Mouse (Mus musculus): ENCODE measurements around the gene Gm44579. TPM values are rescaled to one million over a fixed set of nuclear protein-coding genes. Genes with fewer than 3 reads are reported as not detected.

Gene Gm44579
- polyA plus RNA-seq, 1 experiment = not detected

- 2% methylated on average over 36 of the region's 36 CpGs for WGBS
- Histone ChIP-seq H3K27ac (ENCODE audit: control insufficient read depth, insufficient read depth, low read length) (no peak overlapping the region), H3K4me1 (replicated peaks; ENCODE audit: control insufficient read depth, insufficient read depth, low read length) (peaks cover 10% of the 10 kb centered on the region), H3K36me3 (ENCODE audit: control insufficient read depth, insufficient read depth, low read length) (peaks cover 12% of the 10 kb centered on the region; the same call in 1 of the 2 replicates), H3K27me3 (ENCODE audit: control insufficient read depth, insufficient read depth, low read length) (no peaks in the 10 kb centered on the region), H3K4me3 (ENCODE audit: control insufficient read depth, insufficient read depth, low read length) (peak overlapping the region; percentile 95)
- no peak for DNase-seq
- TF ChIP-seq CTCF (IDR thresholded peaks at IDR 0.05; ENCODE audit: borderline replicate concordance, control insufficient read depth, extremely low read depth, insufficient read depth, low read length, poor library complexity) (no peak), POLR2A (IDR thresholded peaks at IDR 0.05; ENCODE audit: control insufficient read depth, extremely low read depth, insufficient read depth, low read length, poor library complexity) (no peak)
Observed at GRCm38 (mm10) chr15:98144861-98145507, 75.8 kb downstream of the Gm44579 start.

GRCm38 (mm10) chr15:98142515-98142914 is 78.3 kb downstream of the Gm44579 start:
- no peak overlapping the region for H3K27ac ChIP-seq (ENCODE audit: control insufficient read depth, insufficient read depth, low read length)
- TF ChIP-seq CTCF (IDR thresholded peaks at IDR 0.05; ENCODE audit: borderline replicate concordance, control insufficient read depth, extremely low read depth, insufficient read depth, low read length, poor library complexity) (no peak), POLR2A (IDR thresholded peaks at IDR 0.05; ENCODE audit: control insufficient read depth, extremely low read depth, insufficient read depth, low read length, poor library complexity) (no peak)
- H3K4me1 ChIP-seq (replicated peaks; ENCODE audit: control insufficient read depth, insufficient read depth, low read length) = peaks cover 10% of the 10 kb centered on the region
- H3K4me3 ChIP-seq (ENCODE audit: control insufficient read depth, insufficient read depth, low read length) = no peak overlapping the region
- H3K27me3 ChIP-seq (ENCODE audit: control insufficient read depth, insufficient read depth, low read length) = no peaks in the 10 kb centered on the region
- DNase-seq = no peak
- H3K36me3 ChIP-seq (ENCODE audit: control insufficient read depth, insufficient read depth, low read length) = peaks cover 12% of the 10 kb centered on the region; the same call in 1 of the 2 replicates
- 98% methylated on average over 10 of the region's 10 CpGs for WGBS

GRCm38 (mm10) chr15:98140809-98141208 is 80.0 kb downstream of the Gm44579 start:
- Histone ChIP-seq H3K4me3 (ENCODE audit: control insufficient read depth, insufficient read depth, low read length) (no peak overlapping the region), H3K27ac (ENCODE audit: control insufficient read depth, insufficient read depth, low read length) (no peak overlapping the region), H3K27me3 (ENCODE audit: control insufficient read depth, insufficient read depth, low read length) (no peaks in the 10 kb centered on the region), H3K36me3 (ENCODE audit: control insufficient read depth, insufficient read depth, low read length) (peaks cover 23% of the 10 kb centered on the region), H3K4me1 (replicated peaks; ENCODE audit: control insufficient read depth, insufficient read depth, low read length) (peaks cover 9% of the 10 kb centered on the region)
- 97% methylated on average over 5 of the region's 5 CpGs for WGBS
- DNase-seq = no peak
- no peak for TF ChIP-seq CTCF (IDR thresholded peaks at IDR 0.05; ENCODE audit: borderline replicate concordance, control insufficient read depth, extremely low read depth, insufficient read depth, low read length, poor library complexity)
- no peak for TF ChIP-seq POLR2A (IDR thresholded peaks at IDR 0.05; ENCODE audit: control insufficient read depth, extremely low read depth, insufficient read depth, low read length, poor library complexity)

GRCm38 (mm10) chr15:98139763-98140162 is 81.0 kb downstream of the Gm44579 start:
- no peak for DNase-seq

GRCm38 (mm10) chr15:98136871-98137270 is 83.9 kb downstream of the Gm44579 start:
- Histone ChIP-seq H3K36me3 (ENCODE audit: control insufficient read depth, insufficient read depth, low read length) (peaks cover 42% of the 10 kb centered on the region), H3K27me3 (ENCODE audit: control insufficient read depth, insufficient read depth, low read length) (no peaks in the 10 kb centered on the region), H3K4me1 (replicated peaks; ENCODE audit: control insufficient read depth, insufficient read depth, low read length) (no peaks in the 10 kb centered on the region), H3K4me3 (ENCODE audit: control insufficient read depth, insufficient read depth, low read length) (no peak overlapping the region), H3K27ac (ENCODE audit: control insufficient read depth, insufficient read depth, low read length) (no peak overlapping the region)
- TF ChIP-seq CTCF (IDR thresholded peaks at IDR 0.05; ENCODE audit: borderline replicate concordance, control insufficient read depth, extremely low read depth, insufficient read depth, low read length, poor library complexity) (no peak), POLR2A (IDR thresholded peaks at IDR 0.05; ENCODE audit: control insufficient read depth, extremely low read depth, insufficient read depth, low read length, poor library complexity) (no peak)
- WGBS = 94% methylated on average over 9 of the region's 9 CpGs
- DNase-seq = no peak

More at GRCm38 (mm10) chr15:98139763-98140162, 81.0 kb downstream of the Gm44579 start:
- Histone ChIP-seq H3K4me1 (replicated peaks; ENCODE audit: control insufficient read depth, insufficient read depth, low read length) (peaks cover 3% of the 10 kb centered on the region), H3K27ac (ENCODE audit: control insufficient read depth, insufficient read depth, low read length) (no peak overlapping the region), H3K27me3 (ENCODE audit: control insufficient read depth, insufficient read depth, low read length) (no peaks in the 10 kb centered on the region), H3K36me3 (ENCODE audit: control insufficient read depth, insufficient read depth, low read length) (peaks cover 32% of the 10 kb centered on the region), H3K4me3 (ENCODE audit: control insufficient read depth, insufficient read depth, low read length) (no peak overlapping the region)
- 89% methylated on average over 7 of the region's 7 CpGs for WGBS
- TF ChIP-seq POLR2A (IDR thresholded peaks at IDR 0.05; ENCODE audit: control insufficient read depth, extremely low read depth, insufficient read depth, low read length, poor library complexity) (no peak), CTCF (IDR thresholded peaks at IDR 0.05; ENCODE audit: borderline replicate concordance, control insufficient read depth, extremely low read depth, insufficient read depth, low read length, poor library complexity) (no peak)

Other genes with a start within 250 kb of the Gm44579 start
- gene Col2a1, start 216.3 kb downstream of the Gm44579 start, polyA plus RNA-seq (2012; rRNA removed) = 0.32 and 0.47 TPM in 2 replicates
- gene Pfkm, start 128.4 kb downstream of the Gm44579 start, polyA plus RNA-seq (2012; rRNA removed) = 24.3 and 44.9 TPM in 2 replicates
- gene Senp1, start 127.2 kb downstream of the Gm44579 start, polyA plus RNA-seq (2012; rRNA removed) = 42.5 and 43.6 TPM in 2 replicates
- gene Asb8, start 55.4 kb downstream of the Gm44579 start, polyA plus RNA-seq (2012; rRNA removed) = 52.2 and 56.9 TPM in 2 replicates
- 1.3 TPM in 2 replicates for gene Ccdc184, start 53.8 kb downstream of the Gm44579 start, polyA plus RNA-seq (2012; rRNA removed)
- gene Olfr288, start 25.4 kb downstream of the Gm44579 start, polyA plus RNA-seq (2012; rRNA removed) = not detected in 2 replicates
- 0.22 TPM in 1 of 2 replicates, not detected in the other for gene Olfr287, start 79 bp upstream of the Gm44579 start, polyA plus RNA-seq (2012; rRNA removed)
- 0.11 TPM in 1 of 2 replicates, not detected in the other for gene Olfr286, start 13.5 kb upstream of the Gm44579 start, polyA plus RNA-seq (2012; rRNA removed)
- 0.22 TPM in 1 of 2 replicates, not detected in the other for gene H1fnt, start 36.3 kb upstream of the Gm44579 start, polyA plus RNA-seq (2012; rRNA removed)
- gene Zfp641, start 75.2 kb upstream of the Gm44579 start, polyA plus RNA-seq (2012; rRNA removed) = 0.34 and 0.71 TPM in 2 replicates
- gene Olfr285, start 96.4 kb upstream of the Gm44579 start, polyA plus RNA-seq (2012; rRNA removed) = not detected in 2 replicates
- 0.29 TPM in 1 of 2 replicates, not detected in the other for gene Olfr284, start 120.0 kb upstream of the Gm44579 start, polyA plus RNA-seq (2012; rRNA removed)
- gene Olfr283, start 160.0 kb upstream of the Gm44579 start, polyA plus RNA-seq (2012; rRNA removed) = not detected in 2 replicates
- gene Olfr282, start 210.2 kb upstream of the Gm44579 start, polyA plus RNA-seq (2012; rRNA removed) = not detected in 2 replicates
- not detected in 2 replicates for gene Olfr281, start 231.6 kb upstream of the Gm44579 start, polyA plus RNA-seq (2012; rRNA removed)
- not detected in 2 replicates for gene OR5BS1P, start 248.9 kb upstream of the Gm44579 start, polyA plus RNA-seq (2012; rRNA removed)

Measured in thymus, adult 2 months (tissue).